Mouse (Mus musculus) erythroblast, embryonic 14.5 days (primary cell): ENCODE results near the gene Noxa1.

Experiments
- GATA1 ChIP-seq: IDR thresholded peaks from 2 replicates; pipeline ENCODE4 v1.6.1; 2012; ENCODE audit warnings: low read length, inconsistent platforms, mixed read lengths
- TAL1 ChIP-seq: IDR thresholded peaks from 3 replicates; pipeline ENCODE4 v1.6.1; 2012; ENCODE audit warnings: low read length, inconsistent platforms, mixed read lengths

DNA sequence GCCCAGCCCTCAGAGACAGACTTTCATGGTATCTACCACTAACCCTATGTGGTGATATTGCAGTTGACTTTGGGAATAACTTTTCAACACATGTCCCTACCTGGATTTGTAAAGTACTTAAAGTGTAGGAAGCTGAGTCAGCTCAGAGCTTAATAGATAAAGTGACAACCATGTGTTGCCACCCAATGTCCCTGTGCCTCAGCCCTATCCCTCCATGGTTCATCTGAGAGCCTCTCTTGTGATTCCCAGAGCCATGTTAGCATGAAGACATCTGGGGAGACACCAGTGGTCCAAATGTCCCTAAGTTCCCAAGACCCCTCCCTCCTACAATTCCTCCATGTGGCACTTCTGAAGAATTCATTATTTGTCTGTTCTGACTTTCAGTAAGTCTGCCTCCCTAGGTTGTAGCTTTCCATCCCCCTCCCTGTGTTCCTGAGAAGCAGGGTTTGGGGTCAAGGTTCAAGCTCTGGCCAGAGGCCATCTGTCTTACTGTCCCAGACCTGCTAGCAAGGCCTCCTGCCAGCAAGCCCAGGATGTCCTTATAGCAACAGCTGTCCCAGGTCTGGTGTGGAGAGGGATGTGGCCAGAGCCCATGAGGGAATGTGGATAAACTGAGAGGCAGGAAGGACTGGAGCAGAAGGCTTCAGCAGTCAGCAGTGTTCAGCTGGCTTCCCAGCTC, 15.7 kb upstream of the Noxa1 start:
- no peak for TF ChIP-seq GATA1
- no peak for TF ChIP-seq TAL1
